Mouse (Mus musculus) liver, adult 10 weeks (tissue): ENCODE data around the gene Atxn3. TPM values are rescaled to one million over a fixed set of nuclear protein-coding genes. Genes with fewer than 3 reads are reported as not detected.

Experiments used
- polyA plus RNA-seq: library from polyadenylated mRNA; stranded (reverse); fragments of 350-450 nt; fragmentation: Illumina TruSeq; extraction: RNeasy Lipid Tissue Mini Kit (QIAGEN cat#74804); gene quantifications from one replicate; pipeline ENCODE4 v1.2.3, GENCODE M21; 2014; ENCODE audit warnings: low read depth, low replicate concordance

Atxn3 gene
- polyA plus RNA-seq, result 18.5 TPM

DNA sequence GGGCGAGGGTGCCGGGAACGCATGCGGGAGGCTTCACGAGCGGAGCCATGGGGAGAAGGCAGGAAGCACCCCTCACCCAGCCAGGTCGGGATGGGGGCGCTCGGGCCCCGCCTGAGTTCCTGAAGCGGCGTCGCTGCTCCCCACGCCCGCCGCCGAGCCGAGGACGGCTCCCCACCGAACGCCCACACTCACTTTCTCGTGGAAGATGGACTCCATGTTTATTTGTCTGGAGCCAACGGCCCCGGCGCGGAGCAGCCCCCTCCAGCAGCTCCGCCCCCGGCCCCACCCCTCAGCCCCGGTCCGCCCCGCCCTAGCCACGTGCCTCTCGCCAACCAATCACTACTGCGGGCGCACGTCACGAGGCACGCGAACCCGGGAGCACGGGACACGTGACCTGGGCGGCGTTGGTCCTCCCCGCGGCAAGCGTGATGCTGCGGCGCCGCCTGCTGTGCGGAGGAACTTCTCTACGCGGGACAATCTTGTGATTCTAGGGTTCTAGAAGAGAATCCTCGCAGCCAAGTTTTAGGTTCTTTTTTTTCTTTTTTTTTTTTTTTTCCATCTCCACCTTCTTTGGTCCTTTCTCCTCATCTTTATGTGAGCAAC, at the start of gene Atxn3:
TSS of gene Atxn3 (minus strand) at position 305 of the 603 bp plus-strand sequence.

DNA sequence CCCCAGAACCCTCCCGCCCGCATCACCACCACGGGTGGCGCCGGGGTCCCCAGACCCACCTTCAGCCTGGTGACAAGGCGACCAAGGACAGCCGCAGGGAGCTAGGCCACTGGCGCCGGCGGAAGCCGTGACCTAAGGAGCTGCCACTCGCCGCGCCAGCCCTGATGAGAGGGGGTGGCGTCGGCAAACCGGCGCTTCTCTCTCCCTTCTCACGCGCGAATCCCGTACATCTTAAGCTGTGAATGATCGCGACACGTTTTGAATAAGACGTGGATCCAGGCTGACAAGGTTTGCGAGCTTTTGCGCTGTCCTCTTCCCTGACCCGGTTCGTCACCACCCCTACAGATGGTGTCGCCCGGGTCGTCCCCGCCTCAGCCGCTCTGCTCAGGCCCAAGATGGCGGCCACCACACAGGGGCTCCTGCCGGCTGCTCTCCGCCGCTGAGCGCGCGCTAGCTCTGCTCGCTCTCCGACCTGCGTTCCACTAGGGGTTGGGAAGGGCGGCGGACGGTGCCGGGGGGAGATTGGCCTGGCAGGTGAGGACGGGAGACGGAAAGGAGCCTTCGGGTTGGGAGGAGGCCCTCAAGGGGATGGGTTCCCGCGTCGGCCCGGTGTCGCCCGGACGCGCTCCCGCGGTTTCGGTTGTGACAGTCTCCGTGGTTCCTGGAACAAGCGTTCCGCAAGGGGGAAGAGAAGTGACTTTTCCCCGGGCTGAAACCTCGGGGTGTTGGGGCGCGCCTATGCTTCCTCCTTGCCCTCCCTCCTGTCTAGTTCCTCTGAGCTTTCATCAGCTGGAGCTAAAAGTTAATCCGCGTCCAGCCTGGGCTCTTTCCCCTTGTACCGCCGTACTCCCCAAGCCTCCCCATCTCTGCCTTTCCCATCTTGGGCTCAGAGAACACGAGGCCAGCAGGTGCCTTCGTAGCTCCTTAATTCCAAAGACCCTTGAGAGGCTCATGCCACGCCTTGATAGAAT, 17.8 kb upstream of the Atxn3 start, which contains the start of gene Cpsf2:
TSS of gene Cpsf2 (plus strand) at position 388 of the 971 bp plus-strand sequence.

DNA sequence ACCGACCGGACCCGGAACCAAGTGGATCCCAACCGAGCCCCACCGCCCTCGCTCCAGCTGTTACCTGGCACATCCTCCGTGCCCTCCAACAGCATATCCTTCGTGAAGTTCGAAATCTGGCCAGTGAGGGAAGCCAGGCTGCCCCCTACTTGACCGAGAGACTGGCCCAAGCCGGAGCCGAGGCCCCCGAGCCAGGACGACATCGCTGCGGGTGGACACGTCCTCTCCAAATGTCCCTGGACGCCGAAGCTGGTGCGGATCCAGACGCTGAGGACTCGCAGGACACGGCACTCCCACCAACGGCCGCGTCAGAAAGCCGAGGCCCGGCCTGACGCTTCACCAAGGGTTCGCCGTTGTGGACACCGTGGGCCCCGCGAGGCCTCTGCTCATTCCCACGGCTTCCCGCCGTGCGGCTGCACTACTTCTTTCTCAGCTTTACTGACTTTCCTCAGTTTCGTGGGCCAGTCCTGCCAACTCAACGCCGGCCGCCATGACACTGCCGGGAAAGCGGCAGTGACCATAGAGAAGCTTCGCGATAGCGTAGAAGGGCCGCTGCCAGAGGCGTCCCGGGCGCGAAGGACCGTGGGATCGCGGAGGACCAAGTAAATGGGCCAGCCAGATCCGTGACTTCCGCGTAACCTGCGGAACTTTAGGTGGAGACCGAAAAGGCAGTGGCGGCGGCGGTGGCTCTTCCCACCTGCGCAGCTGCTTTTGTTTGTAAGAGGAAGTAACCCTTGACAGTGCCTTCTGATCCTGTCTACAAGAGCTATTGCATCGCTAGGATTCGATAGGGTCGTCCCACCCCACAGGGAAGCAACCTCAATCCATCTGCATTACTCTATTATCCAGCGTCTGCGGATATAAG, 45.2 kb downstream of the Atxn3 start, which contains the start of gene Trip11:
TSS of gene Trip11 (minus strand) at position 642 of the 865 bp plus-strand sequence.

Other genes with a start within 250 kb of the Atxn3 start
- gene Tc2n, start 239.7 kb downstream of the Atxn3 start, polyA plus RNA-seq, result 5.1 TPM
- 3.4 TPM for gene Fbln5, start 139.2 kb downstream of the Atxn3 start, polyA plus RNA-seq
- 12.2 TPM for gene Trip11, start 45.0 kb downstream of the Atxn3 start, polyA plus RNA-seq
- gene Cpsf2, start 17.7 kb upstream of the Atxn3 start, polyA plus RNA-seq, result 12.6 TPM
- gene Slc24a4, start 170.5 kb upstream of the Atxn3 start, polyA plus RNA-seq, result not detected